Mouse (Mus musculus) thymus, adult 18-20 months (tissue): ENCODE measurements at regions not wholly inside any gene's neighbourhood (a gene's known extent, or its start where the extent isn't known, plus 50 kb on each side); places are given as distances from the start of the nearest gene placed in this dataset.

Source experiments
- DNase-seq, 2 experiments: peaks; one replicate each; pipeline ENCODE4 v3.0.0; 2022; ENCODE audit warnings: mixed read lengths in 2 of 2

DNA sequence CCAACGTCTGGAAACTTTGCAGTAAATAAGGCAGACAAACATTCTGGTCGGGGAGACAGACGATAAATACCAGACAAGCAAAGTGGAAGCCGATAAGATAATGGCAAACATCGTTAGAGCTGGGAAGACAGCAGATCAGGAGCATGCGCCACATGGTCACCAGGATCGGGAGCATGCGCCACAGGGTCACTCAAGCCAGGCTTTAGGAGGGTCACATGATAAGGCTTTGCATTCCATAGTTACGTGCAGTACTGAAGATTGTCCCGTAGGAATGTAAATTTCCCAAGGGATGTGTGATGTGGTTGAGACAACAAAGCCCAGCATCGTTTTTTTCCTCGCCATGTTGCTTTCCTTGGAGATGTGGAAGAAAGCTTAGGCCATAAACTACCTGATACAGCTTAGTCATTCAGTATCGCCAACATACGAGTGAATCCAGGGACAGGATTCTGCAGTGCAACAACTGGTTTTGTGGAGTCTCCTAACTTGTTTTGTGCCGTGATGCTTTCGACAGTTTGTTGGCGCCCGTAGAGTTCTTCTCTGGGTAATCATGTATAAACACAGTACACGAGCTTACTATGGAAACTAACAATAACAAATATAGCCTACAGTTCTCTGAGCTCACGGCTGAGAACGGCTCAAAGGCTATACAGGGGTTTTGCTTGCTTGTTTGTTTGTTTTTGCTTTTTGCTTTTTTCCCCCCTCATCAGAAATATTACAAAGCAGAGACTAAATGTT, 133.9 kb downstream of the Ndfip2 start:
- DNase-seq: no peak

DNA sequence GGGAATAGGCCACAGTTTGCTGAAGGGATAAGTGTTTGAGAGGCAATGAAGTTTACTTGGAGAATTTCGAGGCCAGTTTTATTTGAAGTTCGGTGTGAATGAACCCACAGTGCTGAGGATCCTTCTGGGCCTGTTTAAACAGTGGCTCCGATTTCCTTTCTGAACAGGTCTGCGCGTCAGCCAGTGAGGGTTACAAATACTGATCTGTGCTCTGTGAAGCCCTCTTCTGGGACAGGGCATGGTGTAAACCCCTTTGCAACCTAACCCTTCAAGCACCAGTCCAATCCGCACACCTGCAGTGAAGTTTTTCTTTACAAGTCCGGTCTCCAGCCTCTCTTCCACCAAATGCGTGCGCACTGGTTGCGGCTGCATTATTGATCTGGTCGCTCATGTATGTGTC, 133.1 kb downstream of the Ndfip2 start:
- DNase-seq: no peak

DNA sequence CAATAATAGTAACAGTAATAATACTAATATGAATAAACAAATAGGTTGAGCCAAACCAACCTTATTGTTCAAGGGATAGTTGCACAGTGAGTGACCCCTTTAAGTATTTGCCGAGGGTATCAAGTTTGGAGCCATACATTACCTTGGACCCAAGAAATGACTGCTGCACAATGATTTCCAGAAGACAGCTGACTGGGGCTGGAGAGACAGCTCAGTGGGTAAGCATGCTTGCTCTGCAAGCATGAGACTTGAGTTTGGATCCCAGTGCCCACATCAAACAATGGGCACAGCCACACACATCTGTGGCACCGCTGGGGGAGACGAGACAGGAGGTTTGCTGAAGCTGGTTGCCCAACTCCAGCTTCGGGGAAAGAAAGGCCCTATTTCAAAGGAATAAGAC, 126.7 kb downstream of the Ndfip2 start:
- no peak for DNase-seq

DNA sequence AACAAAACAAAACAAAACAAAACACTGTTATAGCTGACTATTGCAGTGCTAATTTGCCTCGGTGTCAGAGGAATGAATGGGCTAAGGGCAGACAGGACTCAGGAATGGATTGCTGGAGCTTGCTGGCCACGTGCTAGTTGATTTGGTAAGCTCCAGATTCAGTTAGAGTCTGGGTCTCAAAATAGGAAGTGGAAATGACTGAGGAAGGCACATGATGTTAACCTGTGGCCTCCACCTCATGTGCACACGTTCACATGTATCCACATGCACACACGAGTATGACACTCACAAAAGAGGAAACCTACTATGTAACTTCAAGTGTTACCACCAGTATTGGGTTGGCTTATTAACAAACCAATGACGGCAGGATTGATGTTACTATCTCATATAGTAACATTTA, 125.0 kb downstream of the Ndfip2 start:
- no peak for DNase-seq

DNA sequence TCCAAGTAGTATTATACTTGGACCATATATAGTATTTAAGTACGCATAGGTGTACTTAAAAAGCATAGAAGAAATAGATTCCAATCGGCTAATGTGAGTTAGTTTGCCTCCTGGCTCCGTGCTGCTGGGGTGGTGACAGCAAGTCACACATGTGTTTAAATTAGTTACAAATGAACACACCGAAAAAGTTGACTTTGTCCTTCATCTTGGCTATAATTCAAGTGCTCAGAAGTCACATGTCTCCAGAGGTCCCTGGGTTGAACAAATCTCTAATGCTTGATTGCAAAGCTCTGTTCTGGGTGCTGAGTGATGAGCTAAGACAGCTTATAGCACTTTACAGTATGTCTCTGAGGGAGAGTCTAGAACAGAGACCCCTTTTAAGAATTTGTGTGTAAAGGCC, 121.7 kb downstream of the Ndfip2 start:
- DNase-seq: no peak

DNA sequence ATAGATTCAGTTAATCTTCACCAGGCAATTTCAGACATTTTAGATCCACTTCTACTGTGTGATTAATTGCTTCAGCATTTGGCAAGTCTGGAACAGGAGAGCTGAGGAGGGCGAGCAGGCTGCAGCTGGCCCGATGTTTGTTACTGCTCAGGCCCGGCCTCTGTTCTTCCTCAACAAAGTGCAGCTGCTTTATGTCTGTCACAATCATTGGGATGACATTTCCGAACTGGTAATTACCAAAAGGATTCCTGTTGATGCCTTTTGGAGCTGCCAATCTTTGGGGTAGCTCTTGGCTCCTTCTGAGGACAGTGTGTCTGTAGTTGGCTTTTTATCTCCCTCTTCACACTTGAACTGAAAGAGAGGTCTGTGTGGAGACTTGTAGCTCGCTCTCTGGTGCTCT, 119.4 kb downstream of the Ndfip2 start:
- no peak for DNase-seq

DNA sequence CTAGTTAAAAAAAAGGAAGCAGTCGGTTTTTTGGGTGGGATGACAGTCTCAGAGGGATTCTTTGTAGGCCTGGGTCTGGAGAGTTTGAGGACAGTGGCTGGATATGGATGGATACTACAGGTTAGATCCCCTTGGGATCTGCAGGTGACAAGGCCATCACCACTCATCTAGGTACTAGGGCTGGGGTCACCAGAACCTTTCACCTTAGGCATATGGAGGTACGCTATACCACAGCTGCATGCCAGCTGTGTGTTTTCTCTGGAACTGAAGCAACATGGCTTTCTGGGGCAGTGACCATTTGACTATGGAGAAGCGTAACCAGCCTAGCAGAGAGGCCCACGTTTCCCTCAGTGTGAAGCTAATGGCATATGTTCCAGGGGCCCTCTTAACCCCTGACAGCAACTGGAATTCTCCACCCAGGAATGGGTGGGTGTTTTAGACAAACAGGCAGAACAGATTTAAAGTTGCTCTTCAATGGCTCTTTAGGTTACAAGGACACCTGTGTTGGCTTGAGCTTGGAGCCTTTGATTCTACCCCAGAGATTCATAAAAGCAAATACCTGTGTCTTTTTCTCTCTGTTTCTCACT, 118.8 kb downstream of the Ndfip2 start:
- no peak for DNase-seq

DNA sequence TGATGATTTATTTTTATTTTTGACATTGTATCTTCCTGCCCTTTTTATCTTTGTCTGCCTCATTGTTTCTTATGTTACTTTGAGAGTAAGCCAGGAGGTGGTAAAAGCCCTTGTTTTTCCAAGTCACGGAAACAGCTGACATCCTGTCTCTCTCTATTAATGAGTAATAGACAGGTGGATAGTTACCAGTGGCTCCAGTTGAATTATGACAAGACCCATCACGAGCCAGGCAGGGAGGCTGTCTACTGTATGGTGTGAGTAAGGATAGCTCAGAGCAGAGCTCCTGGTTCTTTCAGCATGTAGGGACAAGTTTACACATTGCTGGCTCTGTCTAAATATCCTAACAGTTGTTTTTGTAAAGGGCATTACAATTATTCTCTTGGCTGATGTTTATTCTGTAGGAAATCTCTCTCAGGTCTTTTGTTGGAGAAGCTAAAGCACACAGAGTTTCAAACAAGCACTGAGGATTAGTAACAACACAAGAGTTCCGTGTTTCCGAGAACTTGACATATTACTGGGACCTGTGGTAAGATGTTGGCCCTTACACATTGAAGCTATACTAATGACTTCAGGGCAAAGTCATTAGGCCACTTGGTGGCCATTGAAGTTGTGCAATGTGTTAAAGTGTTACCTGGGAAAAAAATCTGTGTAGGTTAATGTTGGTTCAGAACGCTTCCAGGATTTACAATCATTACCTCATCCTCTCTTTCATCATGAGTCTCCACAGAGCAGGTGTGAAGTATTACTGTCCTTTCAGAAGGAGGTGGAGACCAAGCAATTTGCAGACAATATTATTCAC, 111.5 kb downstream of the Ndfip2 start:
- DNase-seq: no peak

DNA sequence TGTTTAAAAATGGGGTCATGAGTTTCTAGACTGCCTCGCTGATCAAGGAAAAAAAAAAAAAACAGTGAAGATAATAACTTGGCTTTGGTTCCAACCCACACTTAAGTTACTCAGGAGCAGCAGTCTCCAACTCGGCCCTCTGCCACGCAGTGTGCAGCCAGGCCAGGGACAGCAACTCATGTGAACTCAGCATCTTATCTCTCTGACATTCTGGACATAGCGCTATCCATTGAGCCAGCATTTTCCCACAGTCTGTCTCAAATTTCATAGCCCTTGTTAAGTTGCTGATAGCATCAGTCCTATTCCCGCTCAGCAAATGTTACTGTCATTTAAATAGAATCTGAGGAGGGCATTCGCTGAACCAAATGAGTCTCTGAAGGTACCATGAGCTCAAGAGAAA, 102.2 kb downstream of the Ndfip2 start:
- DNase-seq: no peak

DNA sequence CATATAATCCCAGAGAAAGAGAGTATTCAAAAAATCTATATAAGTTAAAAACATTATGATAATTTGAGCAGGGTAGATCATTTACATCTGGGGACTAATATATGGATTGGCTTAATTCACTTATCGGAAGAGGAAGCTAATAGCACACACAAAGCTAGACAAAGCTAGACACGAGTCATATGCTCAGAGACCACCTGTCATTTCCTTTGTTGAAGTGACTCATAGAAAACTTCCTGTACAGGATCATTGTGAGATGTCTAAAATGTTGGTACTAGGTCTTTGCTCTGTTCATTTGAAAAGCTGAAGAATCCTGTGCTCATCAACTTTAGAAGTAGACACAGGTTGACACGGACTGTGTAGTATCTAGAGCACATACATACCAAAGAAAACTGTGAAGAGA, 101.5 kb downstream of the Ndfip2 start:
- no peak for DNase-seq
